Mouse (Mus musculus) embryo, embryonic 10.5 days (tissue): Measurements from ENCODE around the gene Megf11.

Experiments
- DNase-seq: peaks from one replicate; pipeline ENCODE4 v3.0.0-alpha.2; 2015; ENCODE audit warnings: low spot score

Megf11 gene

GRCm38 (mm10) chr9:64565915-64566314 lies 180.5 kb downstream of the Megf11 start:
- DNase-seq: no peak

DNA sequence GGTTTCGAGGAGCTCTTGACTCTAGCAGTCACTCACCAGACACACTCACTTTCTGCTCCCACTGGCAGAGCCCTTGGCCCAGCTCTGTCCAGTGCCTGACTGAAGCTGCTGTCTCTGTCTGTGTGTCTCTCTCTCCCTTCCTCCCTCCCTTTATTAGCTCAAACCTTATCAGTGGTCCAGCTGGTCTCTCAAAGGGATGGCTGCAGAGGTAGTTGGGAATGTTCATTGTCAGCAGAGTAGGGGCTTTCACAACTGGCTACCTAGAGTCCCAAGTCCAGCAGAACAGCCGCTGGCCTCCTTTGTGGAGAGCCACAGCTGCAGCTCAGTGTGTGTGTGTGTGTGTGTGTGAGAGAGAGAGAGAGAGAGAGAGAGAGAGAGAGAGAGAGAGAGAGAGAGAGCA lies 180.9 kb downstream of the Megf11 start:
- DNase-seq: no peak

GRCm38 (mm10) chr9:64567482-64567881 lies 182.1 kb downstream of the Megf11 start:
- DNase-seq: no peak

DNA sequence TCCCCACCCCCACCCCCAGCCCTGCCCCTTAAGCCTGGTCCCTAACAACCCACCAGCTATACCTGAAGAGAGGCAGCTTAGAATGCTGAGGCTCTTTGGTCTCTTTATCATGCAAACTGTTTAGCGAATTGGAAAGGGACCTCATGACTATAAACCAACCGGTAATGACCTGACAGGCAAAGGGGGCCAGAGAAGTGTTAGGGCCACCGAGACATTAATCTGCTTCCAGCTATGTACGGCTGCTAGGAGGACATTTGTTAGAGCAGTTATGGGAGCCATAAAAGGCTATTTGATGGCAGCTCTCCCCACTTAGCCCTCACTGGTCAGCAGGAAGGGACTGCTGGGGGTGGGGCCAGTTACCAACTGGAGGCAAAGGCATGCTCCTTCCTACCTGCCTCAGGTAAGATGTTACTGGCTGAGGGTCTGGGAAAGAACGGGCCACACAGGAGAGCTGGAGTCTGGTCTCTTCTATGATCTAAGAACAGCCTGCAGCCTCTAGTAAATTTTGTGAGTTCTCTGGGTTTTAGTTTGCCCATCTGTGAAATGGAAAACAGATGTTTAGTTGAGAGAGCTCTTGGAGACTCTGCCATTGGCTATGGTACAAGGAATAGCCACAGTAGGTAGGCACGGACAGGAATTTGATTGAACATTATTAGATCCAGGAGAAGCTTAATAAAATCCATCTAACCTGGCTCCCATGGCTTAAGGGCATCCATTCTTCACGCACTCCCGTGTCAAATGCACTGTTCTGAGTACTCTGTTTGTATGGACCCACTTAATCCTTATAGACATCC lies 183.2 kb downstream of the Megf11 start:
- DNase-seq: no peak

DNA sequence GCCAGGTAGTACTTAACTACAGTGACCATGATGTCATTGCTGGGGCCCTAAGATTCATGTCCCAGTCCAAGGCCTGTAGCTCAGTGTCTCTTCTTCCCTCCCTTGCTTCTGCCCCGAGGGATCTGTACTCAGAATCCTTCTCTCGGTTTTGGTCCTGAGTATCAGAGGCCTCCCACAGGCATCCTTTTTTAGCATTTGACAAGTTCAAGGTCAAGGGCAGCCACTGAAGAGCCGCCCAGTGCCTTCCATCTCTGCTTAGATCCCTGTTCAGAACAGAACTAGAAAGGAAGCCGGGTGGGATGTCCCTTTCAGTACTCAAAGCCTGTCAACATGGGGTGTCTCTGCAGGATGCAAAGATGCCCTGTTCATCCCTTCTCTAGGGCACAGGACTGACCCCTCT lies 185.0 kb downstream of the Megf11 start:
- DNase-seq: no peak

DNA sequence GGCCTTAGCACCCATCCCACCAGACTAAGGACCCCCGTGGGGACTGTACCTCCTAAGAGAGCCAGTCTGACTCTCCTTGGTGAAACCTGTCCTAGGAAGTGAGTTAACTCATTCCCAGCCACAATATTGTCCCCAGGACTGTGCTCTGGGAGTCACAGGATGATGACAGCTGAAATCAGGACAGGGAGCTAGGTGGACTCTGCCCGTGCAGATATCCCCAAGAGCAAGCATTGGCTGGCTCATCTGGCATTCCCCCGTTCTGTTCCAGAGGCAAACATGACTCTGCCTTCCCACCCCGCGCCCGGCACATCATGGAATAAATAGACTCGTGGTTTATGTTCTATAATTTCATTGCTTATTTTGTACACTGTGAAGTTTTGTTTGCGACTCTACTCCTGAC lies 185.7 kb downstream of the Megf11 start:
- DNase-seq: no peak

DNA sequence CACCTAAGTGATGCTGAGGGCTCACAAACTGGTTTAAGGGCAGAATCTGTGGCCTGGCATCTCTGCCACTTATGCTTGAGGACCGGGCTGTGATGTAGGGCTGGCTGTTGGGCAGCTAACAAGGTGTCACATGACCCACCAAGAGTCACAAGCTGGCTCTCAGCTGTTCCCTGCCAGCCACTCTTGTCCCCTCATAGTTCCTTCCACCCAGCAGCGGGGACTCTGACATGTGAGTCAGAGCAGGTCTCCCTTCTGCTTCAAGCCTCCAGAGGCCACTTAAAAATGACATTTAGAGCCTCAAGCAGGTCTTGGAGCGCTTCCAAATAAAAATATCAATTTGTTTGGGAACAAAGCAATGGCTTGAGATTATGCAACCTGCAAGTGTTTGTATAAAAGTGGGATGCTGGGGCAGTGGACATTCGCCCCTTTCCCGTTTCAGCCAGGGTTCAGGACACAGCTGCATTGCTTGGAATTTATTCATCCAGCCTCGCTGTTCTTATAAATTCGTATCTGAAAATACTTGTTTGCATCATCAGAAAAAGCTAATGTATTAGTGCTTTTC lies 187.3 kb downstream of the Megf11 start:
- DNase-seq: no peak

DNA sequence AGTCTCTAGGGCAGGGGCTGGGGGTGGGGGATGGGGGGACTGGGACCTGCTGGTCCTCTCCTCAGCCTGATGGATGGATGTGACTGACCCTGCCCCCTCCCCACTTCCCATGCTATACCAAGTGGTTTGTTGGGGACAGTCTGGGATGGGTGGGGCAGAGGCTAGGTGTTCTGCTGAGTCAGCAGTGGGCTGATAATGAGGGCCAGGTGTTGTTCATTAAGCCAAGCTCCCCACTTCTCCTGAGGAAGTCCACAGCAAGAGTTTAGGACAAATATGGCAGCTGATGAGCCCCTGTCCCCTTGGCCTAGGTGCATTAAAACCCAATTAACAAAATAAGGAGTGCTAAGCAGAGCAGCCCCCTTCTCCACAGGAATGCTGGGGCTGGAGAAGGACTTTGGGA lies 190.2 kb downstream of the Megf11 start:
- DNase-seq: no peak

- peak; percentile 42 for DNase-seq
Measured at GRCm38 (mm10) chr9:64576143-64576878, 190.9 kb downstream of the Megf11 start.

GRCm38 (mm10) chr9:64577156-64577555 lies 191.7 kb downstream of the Megf11 start:
- no peak for DNase-seq

DNA sequence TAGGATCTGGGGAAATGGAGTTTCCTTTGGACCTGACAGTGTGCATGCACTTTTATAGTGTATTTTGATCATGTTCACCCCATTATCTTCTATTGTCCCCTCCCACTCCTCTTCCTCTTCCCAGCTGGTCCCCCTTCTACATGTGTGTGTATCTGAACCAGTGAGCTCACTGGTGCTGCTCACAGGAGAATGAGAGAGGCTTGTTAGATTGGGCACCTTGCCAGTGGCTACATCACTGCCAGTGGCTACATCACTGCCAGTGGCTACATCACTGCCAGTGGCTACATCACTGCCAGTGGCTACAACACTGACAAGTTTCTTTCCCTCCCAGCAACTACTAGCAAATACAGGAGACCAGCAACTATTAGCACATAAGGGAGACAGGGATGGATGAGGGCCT lies 192.6 kb downstream of the Megf11 start:
- DNase-seq: no peak

DNA sequence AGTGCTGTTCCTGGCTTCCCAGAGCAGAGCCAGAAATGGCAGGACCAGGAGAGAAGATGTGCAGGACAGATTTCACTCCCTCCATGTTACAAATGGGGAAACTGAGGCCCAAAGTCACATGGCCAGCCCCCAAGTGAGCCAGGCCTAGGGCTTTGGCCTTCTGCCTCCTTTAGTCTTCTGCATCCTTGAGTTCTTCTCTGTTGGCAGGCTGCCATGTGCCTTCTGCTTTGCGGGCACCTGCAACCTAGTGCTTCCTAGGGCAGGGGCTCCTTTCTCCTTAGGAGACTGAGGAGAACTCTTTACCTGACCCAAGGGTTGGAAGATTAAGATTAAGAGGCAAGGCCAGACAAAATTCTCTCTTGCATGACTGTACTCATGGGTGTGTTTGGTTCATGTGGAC lies 193.9 kb downstream of the Megf11 start:
- no peak for DNase-seq

DNA sequence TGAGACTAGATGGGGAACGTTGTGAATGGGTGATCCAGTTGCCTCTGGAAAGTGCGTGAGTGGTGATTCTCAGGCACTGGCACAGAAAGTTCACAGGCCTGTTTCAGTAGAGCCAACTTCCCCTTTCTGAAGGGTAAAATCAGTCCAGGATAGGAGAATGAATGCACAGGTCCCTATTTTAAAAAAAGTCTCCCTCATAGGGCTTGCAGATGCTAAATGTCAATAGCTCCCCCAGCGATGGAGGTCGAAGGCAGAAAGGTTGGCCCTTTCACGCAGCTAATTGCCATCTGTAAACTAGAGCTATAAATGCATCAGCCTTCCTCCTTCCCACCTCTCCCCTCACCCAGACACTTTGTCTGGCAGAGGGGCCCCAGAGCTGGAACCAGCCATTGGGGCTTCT lies 200.9 kb downstream of the Megf11 start:
- DNase-seq: no peak

- no peak for DNase-seq
Measured at GRCm38 (mm10) chr9:64587991-64588390, 202.6 kb downstream of the Megf11 start.

DNA sequence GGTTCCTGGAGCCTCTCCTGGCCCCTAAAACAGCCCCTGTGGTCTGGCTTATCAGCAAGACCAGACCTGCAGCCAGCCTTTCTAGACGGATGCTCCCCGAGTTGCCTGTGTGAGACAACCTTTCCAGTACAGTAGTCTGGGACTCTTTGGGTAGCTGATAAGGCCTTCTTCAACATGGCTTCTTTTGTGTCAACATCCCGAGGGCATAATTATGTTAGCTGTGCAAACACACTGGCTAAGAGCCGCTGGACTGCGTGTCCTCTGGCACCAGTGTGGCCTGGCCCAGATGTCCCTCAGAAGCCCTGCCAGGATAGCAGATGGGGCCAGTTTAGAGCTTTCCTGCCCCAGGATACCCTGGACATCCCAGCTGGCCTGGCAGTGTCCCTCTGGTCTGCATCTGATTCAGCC lies 205.2 kb downstream of the Megf11 start:
- no peak for DNase-seq

DNA sequence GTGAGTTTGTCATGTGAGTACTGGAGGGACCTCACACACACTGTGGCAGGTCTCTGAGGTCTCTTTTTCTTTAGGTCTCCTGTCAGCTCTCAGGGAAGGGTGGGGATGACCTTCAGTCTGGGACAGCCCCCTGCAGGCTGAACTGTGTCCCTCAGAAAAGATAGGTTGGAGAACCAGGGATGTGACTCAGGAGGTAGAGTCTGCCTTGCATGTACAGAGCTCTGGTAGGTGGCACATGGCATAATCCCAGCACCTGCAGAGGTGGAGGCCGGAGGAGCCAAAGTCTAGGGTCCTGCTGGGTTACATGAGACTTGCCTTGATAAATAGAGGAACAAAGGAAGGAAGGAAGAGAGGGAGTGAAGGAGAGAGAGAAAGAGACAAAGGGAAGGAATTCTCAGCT lies 206.0 kb downstream of the Megf11 start:
- no peak for DNase-seq

DNA sequence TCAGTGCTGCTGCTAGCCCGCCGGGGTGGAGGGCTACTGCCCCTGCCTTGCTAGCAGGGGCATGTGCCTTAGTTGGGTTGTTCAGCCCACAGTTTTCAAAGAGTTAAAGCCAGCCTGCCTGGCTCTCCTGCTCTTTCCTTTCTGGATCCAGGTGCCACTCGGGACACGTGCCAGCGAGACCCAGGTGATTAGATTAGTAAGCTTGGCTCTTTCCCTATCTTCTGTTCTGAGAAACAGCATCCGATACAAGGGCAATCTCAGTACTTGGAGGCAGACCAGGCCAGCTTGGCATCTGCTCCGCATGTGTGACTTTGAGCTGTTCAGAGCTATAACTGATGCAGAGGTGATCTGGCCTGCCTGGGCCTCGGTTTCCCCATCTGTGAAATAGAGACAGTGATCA lies 209.0 kb downstream of the Megf11 start:
- no peak for DNase-seq

- no peak for DNase-seq
Measured at GRCm38 (mm10) chr9:64598427-64598826, 213.0 kb downstream of the Megf11 start.

DNA sequence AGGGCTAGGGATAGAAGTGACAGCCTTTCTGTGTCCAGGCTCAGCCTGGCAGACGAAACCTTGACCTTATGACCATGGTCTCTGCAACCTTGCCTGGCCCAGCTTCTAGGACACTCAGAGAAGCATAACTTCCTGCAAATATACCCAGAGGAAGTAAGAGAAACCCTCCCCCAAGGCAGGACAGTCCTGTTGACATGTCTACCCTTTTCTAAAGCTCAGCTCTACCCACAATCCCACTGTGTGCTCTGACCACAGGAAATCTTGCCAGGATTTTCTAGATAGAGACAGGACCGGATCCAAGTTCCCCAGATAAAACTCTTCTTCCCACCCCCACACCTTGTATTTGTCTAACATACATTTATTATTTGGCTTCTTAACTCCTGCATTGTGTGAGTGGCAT lies 215.3 kb downstream of the Megf11 start:
- no peak for DNase-seq

DNA sequence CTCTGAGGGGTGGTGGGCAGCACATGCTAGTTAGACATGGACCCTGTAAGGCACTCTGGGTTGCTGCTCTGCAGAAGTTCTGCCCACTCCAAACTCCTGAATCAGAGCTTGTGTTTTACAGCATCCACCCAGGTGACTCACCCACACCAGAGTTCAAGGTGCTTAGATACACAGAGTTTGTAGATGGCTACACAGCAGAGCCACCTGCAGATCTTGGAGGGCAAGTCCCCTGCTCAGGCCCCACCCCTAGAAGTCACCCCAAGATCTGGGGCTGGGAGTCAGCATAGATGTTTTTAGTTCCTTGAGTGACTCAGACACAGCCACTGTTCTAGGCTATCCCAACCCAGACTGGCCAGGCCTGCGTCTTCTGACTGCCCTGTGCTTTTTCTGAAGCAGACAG lies 217.5 kb downstream of the Megf11 start:
- no peak for DNase-seq

DNA sequence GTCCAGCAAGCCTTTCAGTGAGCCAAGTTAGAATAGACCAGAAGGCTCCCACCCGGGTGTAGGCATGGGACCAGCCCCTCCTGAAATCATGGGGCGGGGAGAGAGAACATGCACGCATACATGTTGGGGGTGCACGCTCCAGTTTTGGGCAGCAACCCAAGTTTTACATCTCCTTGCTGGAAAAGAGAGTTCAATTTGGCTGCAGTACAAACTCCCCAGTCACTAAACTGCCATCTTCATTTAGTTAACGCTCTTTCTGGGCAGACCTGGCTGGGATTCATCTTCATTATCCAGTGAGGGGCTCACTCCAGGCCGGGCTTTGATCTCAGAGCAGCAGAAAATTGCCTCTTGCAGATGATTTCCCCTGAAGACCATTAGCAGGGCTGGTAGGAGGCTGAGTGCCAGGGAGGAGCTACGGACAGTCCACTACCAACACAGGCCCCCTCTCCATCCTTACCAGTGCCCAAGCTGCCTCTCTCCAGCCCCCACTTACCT lies 218.8 kb downstream of the Megf11 start:
- no peak for DNase-seq

DNA sequence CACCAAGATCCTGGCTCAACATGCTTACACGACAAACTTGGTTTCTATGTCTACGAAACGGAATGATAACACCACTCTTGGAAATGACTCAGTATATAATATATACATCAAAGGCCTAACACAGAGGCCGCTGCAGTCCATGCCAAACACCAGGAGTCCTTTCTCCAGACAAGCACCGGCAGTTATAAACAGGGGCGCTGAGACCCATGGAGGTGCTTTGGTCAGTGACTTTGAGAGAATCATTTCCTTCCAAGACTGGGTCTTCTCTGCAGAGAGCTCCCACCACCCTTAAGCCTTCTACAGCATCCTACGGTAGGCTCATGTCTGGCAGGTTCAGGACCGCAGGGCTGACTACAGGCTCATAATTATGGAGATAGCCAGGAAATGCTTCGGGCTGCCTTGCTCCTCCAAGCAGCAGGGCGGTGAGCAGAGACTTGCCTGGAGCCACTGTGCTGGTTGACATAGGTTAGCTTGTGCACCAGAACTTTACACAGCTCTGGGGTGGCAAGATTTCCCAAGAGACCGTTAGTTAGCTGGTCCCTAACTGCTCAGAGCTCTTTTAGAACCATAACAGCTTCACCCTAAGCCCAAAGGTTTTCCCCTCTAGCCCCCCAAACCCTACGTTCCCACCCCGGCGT lies 219.8 kb downstream of the Megf11 start:
- no peak for DNase-seq
